Mouse (Mus musculus) ES-E14 (cell line): ENCODE measurements around the gene Madcam1.

Experiments
- CHD2 ChIP-seq: IDR thresholded peaks from 2 replicates; pipeline ENCODE4 v1.6.1; 2014; ENCODE audit warnings: mild to moderate bottlenecking, low read depth, low read length, inconsistent platforms
- HCFC1 ChIP-seq: IDR thresholded peaks from 2 replicates; pipeline ENCODE4 v1.6.1; 2012; ENCODE audit warnings: low read length, inconsistent platforms, borderline replicate concordance; ENCODE audit not compliant: insufficient read depth
- MAFK ChIP-seq: IDR thresholded peaks from 2 replicates; pipeline ENCODE4 v1.6.1; 2014; ENCODE audit warnings: mild to moderate bottlenecking, low read depth, low read length, inconsistent platforms; ENCODE audit not compliant: insufficient read depth
- ZC3H11A ChIP-seq: IDR thresholded peaks from 2 replicates; pipeline ENCODE4 v1.6.1; 2012; ENCODE audit warnings: low read depth, mild to moderate bottlenecking, inconsistent platforms, low read length, borderline replicate concordance
- ZNF384 ChIP-seq: IDR thresholded peaks from 2 replicates; pipeline ENCODE4 v1.6.1; 2012; ENCODE audit warnings: low read depth, low read length, inconsistent platforms

DNA sequence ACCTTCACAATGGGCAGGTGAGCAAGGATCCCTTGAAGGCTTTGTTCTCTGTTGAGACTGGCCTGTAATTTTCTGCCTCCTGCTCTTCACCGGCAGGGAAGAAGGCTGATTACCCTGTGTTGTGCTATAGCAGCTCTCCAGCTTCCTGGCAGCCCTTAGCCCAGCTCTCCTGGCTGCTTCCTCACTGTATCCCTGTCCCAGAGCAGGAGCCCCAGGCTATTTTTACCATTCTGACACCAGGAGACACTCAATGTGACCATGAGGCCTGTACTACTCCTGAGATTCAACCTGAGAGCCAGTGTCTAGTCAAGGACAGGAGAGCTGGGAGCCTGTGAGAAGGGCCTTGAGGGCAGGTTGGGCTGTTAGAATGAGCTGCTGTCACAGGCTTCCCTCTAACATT, 22.3 kb downstream of the Madcam1 start:
- TF ChIP-seq HCFC1 (no peak), ZC3H11A (no peak), MAFK (no peak), CHD2 (no peak), ZNF384 (no peak)
